Mouse (Mus musculus) liver, embryonic 12.5 days (tissue): ENCODE results near the gene Cuta. TPM values are rescaled to one million over a fixed set of nuclear protein-coding genes. Genes with fewer than 3 reads are reported as not detected.
"Not testable (repeated sequence)": the region's sequence is repeated elsewhere in the genome, so short reads cannot be mapped to it uniquely, and the experiment has no call there.

Experiments used
- ATAC-seq: fragments of 200-750 bp; cut with Nextera tagmentation; 2 replicates; pipeline ENCODE4 v1.8.0; 2017; ENCODE audit warnings: moderate number of reproducible peaks, mild to moderate bottlenecking, moderate library complexity
- H3K27ac ChIP-seq: fragments of 300-500 bp; sonication (generic); 2 replicates; pipeline ENCODE4 v1.5.1; 2016; ENCODE audit warnings: mild to moderate bottlenecking
- H3K27me3 ChIP-seq: fragments of 300-500 bp; sonication (generic); replicated peaks from 2 replicates; pipeline ENCODE4 v1.6.1; 2016; ENCODE audit warnings: mild to moderate bottlenecking, moderate library complexity
- H3K36me3 ChIP-seq: fragments of 300-500 bp; sonication (generic); 2 replicates; pipeline ENCODE4 v1.6.1; 2016; ENCODE audit warnings: mild to moderate bottlenecking, moderate library complexity
- H3K4me1 ChIP-seq: fragments of 300-500 bp; sonication (generic); 2 replicates; pipeline ENCODE4 v1.6.1; 2016
- H3K4me2 ChIP-seq: fragments of 300-500 bp; sonication (generic); 2 replicates; pipeline ENCODE4 v1.6.1; 2016; ENCODE audit warnings: mild to moderate bottlenecking, moderate library complexity
- H3K4me3 ChIP-seq: fragments of 300-500 bp; sonication (generic); 2 replicates; pipeline ENCODE4 v1.5.1; 2016; ENCODE audit warnings: mild to moderate bottlenecking, moderate library complexity
- H3K9ac ChIP-seq: fragments of 300-500 bp; sonication (generic); 2 replicates; pipeline ENCODE4 v1.6.1; 2016; ENCODE audit warnings: mild to moderate bottlenecking, moderate library complexity
- H3K9me3 ChIP-seq: fragments of 300-500 bp; sonication (generic); replicated peaks from 2 replicates; pipeline ENCODE4 v1.6.1; 2016; ENCODE audit warnings: mild to moderate bottlenecking, moderate library complexity
- WGBS: fragments of 180-500 bp; shearing (Covaris S2); methylation state at CpG from one replicate; pipeline ENCODE4 v1.1.7; 2016; ENCODE audit not compliant: insufficient replicate concordance; 5-methylcytosine and 5-hydroxymethylcytosine counted together
- polyA plus RNA-seq: library from polyadenylated mRNA; unstranded; fragments of >200 nt; fragmentation: Nextera tagmentation; extraction: Ambion mirVana; gene quantifications from 2 replicates; pipeline ENCODE4 v1.2.1, GENCODE M21; 2016

Cuta gene
- polyA plus RNA-seq = 119 and 129 TPM in 2 replicates

DNA sequence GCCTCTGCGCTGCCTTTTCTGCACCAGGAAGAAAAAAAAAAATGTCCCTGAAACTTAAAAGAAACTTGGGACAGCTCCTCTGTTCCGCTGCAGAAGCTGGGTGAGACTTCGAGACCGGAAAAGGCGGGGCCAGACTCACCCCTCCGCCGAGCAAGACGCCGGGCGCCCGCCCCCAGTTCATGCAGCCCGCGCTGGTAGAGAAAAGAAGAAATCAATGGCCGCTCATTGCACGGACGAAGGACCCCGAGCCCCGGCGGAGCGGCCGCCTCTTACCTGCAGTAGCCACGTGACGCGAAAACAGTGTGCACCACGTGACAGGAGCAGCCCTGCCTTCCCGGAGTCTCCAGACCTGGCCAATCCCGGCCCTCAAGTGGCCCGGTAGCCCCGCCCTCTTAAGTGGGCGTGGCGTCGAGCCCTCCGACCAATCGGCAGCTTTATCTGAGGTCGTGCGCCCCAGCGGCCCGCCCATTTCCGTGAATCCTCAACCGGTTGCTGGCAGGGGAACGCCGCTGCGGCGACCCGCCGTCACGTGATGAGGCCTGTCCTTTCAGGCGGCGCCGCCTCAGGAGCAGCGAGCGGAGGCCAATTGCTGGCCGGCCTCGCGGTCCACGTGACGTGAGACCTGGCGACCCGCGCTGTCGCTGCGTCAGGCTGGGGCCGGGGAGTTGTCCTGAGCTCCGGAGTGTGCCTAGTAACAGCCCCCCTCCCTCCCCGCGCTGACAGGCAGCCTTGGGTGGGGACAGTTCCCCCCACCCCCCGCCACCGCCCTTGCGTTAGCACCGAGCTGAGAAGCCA, at the start of gene Cuta:
TSS of gene Cuta (minus strand) at position 392 of the 795 bp plus-strand sequence.
- Histone ChIP-seq H3K4me3 (peak within 1 kb of the TSS; percentile 73), H3K9me3 (no peaks in the 10 kb centered on the region), H3K27ac (peak within 1 kb of the TSS; percentile 96), H3K27me3 (no peaks in the 10 kb centered on the region; the same call in 1 of the 2 replicates), H3K9ac (peak within 1 kb of the TSS; percentile 90), H3K36me3 (peaks cover 36% of the 10 kb centered on the region), H3K4me2 (peak within 1 kb of the TSS; percentile 97), H3K4me1 (peaks cover 47% of the 10 kb centered on the region)
- ATAC-seq = peak; percentile 91
- under 1% methylated on average over 70 of the region's 70 CpGs for WGBS

DNA sequence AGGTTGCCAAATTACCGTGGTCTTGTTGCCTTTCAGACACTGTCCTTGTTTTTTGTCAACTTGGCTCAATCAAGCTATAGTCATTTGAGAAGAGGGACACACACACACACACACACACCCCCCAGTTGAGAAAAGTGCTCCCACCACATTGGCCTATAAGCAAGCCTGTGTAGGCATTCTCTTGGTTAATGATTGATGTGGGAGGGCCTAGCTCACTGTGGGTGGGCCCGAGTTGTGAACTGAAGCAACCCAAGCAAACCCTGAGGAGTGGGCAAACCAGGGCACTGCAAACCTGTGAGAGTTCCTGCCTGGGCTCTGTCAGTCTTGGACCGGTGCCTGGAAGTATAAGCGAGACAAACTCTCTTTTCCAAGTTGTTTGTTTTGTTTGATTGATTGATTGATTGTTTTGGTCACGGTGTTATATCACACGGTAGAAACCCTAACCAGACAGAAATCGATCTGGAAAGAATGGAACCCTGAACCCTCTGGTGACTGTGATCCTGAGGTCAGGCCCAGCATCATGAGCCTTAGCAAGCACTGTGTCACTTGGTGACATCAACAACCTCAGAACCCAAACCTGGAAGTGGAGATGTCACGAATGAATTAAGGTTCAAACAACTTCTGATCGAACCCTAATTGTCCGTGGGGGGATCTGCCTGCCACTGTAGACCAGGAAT, 46.3 kb upstream of the Cuta start:
- no peak overlapping the region for H3K9ac ChIP-seq
- H3K4me1 ChIP-seq = peaks cover 4% of the 10 kb centered on the region; the same call in 1 of the 2 replicates
- no peaks in the 10 kb centered on the region for H3K9me3 ChIP-seq
- H3K27ac ChIP-seq = no peak overlapping the region
- H3K4me2 ChIP-seq = no peak overlapping the region
- no peak overlapping the region for H3K4me3 ChIP-seq
- peaks cover 2% of the 10 kb centered on the region; the same call in 1 of the 2 replicates for H3K36me3 ChIP-seq
- no peaks in the 10 kb centered on the region for H3K27me3 ChIP-seq
- whole genome bisulfite sequencing = 71% methylated on average over 10 of the region's 10 CpGs
- ATAC-seq = peak; percentile 61; the same call in 1 of the 2 replicates

DNA sequence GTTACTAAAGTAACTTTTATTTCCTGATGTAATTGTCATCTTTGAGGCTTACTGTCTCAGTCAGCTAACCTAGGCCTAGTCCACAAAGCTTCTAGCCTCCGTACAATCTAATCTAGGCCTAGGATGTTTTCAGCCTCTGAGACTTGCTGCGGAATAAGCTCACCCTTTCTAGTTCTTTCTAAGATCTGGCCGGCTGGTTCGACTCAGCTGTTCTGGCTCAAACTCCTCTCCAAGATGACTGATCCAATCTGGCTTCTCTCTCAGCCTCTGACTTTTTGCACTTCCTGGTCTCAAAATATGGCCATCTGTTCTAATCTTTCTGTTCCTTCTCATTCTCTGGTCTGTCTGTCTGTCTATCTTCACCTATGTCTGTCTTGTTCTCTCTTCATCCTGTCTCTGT, 44.0 kb upstream of the Cuta start:
- H3K27me3 ChIP-seq = no peaks in the 10 kb centered on the region
- peaks cover 7% of the 10 kb centered on the region; the same call in 1 of the 2 replicates for H3K4me1 ChIP-seq
- no peak overlapping the region for H3K4me2 ChIP-seq
- no peak for ATAC-seq
- no peak overlapping the region for H3K4me3 ChIP-seq
- no peak overlapping the region for H3K27ac ChIP-seq
- peaks cover 13% of the 10 kb centered on the region for H3K36me3 ChIP-seq
- no peaks in the 10 kb centered on the region for H3K9me3 ChIP-seq
- no peak overlapping the region for H3K9ac ChIP-seq
- WGBS = 83% methylated on average over 4 of the region's 4 CpGs

DNA sequence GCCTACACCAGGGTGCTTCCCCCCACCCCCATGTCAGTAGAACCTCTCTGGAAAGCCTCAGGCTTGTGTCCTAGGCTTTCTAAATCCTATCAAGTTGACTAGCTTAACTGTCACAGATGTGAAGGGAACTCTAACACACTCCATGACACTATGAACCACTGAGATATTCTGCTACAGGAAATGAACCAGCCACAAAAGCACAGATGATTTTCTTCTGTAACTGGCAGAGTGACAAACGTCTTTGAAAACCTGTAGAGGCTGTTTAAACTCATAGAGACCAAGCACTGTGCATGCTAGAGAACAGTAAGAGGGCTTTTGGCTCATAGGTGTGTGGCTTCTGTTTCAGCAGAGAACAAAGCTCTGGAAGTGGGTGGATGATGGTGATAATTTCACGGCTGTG, 41.7 kb upstream of the Cuta start:
- H3K4me1 ChIP-seq = peaks cover 9% of the 10 kb centered on the region
- no peaks in the 10 kb centered on the region for H3K9me3 ChIP-seq
- H3K4me3 ChIP-seq = no peak overlapping the region
- peaks cover 36% of the 10 kb centered on the region for H3K36me3 ChIP-seq
- no peak overlapping the region for H3K4me2 ChIP-seq
- H3K27me3 ChIP-seq = no peaks in the 10 kb centered on the region
- H3K27ac ChIP-seq = 0 out of 2 replicates have a peak overlapping the region, but pooled peaks have one; percentile 4
- 33% methylated on average over 2 of the region's 2 CpGs for WGBS
- H3K9ac ChIP-seq = no peak overlapping the region
- no peak for ATAC-seq

DNA sequence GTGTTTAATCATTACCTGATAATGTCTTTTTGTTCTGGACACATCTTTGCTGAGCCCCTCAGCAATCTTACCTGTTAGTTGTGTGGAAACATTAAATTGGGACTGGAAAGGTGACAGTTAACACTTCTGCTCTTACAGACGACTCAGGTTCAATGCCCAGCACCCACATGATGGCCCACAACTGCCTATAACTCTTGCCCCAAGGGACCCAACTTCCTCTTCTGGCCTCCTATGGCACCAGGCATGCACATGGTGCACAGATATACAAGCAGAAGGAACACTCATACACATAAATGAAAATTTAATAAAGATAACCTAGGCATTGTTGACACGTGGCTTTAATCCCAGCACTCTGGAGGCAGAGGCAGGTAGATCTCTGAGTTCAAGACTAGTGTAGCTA, 40.1 kb upstream of the Cuta start:
- Histone ChIP-seq H3K27ac (no peak overlapping the region), H3K9ac (no peak overlapping the region), H3K9me3 (no peaks in the 10 kb centered on the region), H3K4me3 (no peak overlapping the region), H3K36me3 (peaks cover 52% of the 10 kb centered on the region), H3K27me3 (no peaks in the 10 kb centered on the region), H3K4me1 (peaks cover 25% of the 10 kb centered on the region), H3K4me2 (no peak overlapping the region)
- no peak for ATAC-seq
- 60% methylated on average over 2 of the region's 2 CpGs for WGBS

DNA sequence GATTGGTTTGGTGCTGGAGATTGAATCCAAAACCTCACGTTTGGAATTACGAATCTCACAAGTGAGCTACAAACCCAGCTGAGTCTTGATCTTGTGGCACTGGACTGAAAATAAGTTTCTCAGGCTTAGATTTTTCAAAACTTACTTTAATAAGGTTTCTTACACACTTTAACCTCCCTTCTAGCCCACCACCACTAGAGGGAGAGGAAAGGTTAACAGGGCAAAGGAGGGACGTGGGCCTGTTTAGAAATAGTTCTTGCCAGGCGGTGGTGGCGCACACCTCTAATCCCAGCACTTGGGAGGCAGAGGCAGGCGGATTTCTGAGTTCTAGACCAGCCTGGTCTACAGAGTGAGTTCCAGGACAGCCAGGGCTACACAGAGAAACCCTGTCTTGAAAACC, 38.0 kb upstream of the Cuta start:
- not testable (repeated sequence) for H3K9me3 ChIP-seq, H3K9ac ChIP-seq, H3K27me3 ChIP-seq, H3K4me3 ChIP-seq, ATAC-seq, H3K27ac ChIP-seq, H3K4me2 ChIP-seq
- Histone ChIP-seq H3K36me3 (peaks cover 52% of the 10 kb centered on the region), H3K4me1 (peaks cover 40% of the 10 kb centered on the region)
- 82% methylated on average over 6 of the region's 6 CpGs for WGBS

DNA sequence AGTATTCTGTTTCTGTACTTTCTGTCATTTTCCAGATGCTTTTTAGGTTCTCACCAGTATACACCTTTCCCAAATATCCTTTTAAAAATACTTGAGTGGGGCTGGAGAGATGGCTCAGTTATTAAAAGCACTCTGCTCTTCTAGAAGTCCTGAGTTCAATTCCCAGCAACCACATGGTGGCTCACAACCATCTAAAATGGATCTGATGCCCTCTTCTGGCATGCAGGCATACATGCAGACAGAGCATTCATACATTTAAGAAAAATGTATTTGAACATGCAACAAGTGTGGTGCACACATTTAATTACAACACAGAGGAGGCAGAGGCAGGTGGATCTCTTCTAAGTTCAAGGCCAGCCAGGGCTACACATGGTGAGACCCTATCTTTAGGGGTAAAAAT, 36.0 kb upstream of the Cuta start:
- no peak for ATAC-seq
- Histone ChIP-seq H3K9ac (no peak overlapping the region), H3K27me3 (no peaks in the 10 kb centered on the region), H3K4me3 (no peak overlapping the region), H3K4me1 (peaks cover 60% of the 10 kb centered on the region), H3K4me2 (0 out of 2 replicates have a peak overlapping the region, but pooled peaks have one; percentile 17), H3K9me3 (no peaks in the 10 kb centered on the region), H3K36me3 (peaks cover 48% of the 10 kb centered on the region), H3K27ac (no peak overlapping the region)

DNA sequence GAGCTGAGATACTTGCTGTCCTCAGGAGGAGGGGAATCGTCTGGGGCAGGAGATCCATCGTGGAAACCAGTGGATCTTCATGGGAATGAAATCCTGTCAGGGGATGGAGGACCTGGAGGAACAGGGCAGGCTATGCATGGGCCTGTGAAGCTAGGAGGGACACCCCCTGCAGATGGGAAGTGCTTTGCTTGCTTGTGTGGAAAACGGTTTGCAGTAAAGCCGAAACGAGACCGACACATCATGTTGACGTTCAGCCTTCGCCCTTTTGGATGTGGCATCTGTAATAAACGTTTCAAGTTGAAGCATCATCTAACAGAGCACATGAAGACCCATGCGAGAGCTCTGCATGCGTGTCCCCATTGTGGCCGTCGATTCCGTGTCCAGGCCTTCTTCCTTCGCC, 35.2 kb upstream of the Cuta start:
- peak overlapping the region; percentile 84 for H3K9ac ChIP-seq
- peaks cover 47% of the 10 kb centered on the region for H3K36me3 ChIP-seq
- peak overlapping the region; percentile 97 for H3K4me2 ChIP-seq
- no peaks in the 10 kb centered on the region for H3K9me3 ChIP-seq
- H3K4me3 ChIP-seq = peak overlapping the region; percentile 84; the same call in 1 of the 2 replicates
- H3K27me3 ChIP-seq = no peaks in the 10 kb centered on the region
- H3K27ac ChIP-seq = no peak overlapping the region
- WGBS = 83% methylated on average over 15 of the region's 15 CpGs
- no peak for ATAC-seq
- H3K4me1 ChIP-seq = peaks cover 62% of the 10 kb centered on the region

DNA sequence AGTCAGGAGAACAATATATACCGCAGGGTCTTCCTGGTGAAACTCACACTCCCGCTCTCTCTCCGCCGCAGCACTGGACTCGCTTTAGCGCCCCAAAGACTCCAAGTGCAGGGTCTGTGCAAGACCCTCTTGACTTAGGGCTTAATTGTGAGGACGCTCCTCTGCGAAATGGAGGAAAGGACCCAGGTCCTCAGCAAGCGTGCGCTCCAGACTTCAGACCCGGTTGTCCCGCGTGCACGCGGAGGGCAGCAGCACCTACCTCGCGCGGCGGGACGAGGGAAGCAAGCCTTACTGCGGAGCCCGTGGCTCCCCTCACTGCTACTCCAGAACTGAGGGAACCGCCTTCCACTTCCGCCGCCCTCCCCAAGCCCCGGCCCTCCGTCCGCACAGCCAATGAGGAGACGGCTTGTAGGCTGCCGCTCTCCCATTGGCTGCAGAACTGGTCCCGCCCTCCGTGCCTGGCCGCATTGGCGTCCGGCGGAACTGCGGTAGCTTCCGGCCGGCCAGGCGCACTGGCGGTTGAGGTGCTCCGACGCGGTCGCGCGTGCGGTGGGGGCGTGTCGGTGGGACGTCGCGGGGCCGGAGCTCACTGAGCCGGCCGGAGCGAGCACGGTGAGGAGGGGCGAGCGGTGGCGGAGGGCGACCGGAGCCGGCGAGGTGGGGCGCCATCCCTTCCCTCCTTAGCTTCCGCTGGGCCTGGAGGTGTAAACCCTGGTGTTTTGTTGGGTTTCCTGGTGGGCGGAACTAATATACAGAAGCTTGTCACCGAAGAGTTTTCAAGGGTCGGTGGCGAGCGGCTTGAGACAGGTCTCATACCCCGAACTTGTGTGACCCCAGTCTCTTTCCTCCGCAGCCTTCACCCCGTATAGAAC, 33.6 kb upstream of the Cuta start, which contains the start of gene Zbtb9:
TSS of gene Zbtb9 (plus strand) at position 465 of the 872 bp plus-strand sequence.
- Histone ChIP-seq H3K9ac (peak within 1 kb of the TSS; percentile 88), H3K9me3 (no peaks in the 10 kb centered on the region), H3K4me1 (peaks cover 55% of the 10 kb centered on the region), H3K36me3 (peaks cover 35% of the 10 kb centered on the region), H3K27ac (peak within 1 kb of the TSS; percentile 87), H3K4me3 (peak within 1 kb of the TSS; percentile 84), H3K27me3 (no peaks in the 10 kb centered on the region), H3K4me2 (peak within 1 kb of the TSS; percentile 97)
- ATAC-seq = peak; percentile 99
- 2% methylated on average over 73 of the region's 75 CpGs for WGBS

DNA sequence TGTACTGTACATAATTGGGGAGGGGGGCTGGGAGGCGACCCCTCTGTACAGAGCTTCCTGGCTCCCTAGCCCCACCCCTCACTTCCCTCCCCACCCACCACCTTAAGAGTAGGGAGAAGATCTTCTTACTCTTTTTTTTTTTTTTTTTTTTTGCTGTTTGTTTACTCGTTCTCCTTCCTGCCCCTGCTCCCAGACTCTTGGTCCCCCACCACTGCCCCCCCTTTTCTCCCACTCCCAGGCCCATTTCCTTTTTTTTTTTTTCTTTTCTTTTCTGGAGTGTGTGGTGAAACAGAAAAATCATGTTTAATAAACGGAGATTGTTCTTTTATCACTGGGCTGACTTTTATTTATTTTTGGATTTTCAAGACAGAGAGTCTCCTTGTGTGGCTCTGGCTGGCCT, 32.7 kb upstream of the Cuta start:
- no peaks in the 10 kb centered on the region for H3K9me3 ChIP-seq
- peak overlapping the region; percentile 97 for H3K4me2 ChIP-seq
- H3K9ac ChIP-seq = peak overlapping the region; percentile 88
- H3K27ac ChIP-seq = peak overlapping the region; percentile 87
- H3K4me1 ChIP-seq = peaks cover 55% of the 10 kb centered on the region
- no peak for ATAC-seq
- H3K4me3 ChIP-seq = peak overlapping the region; percentile 84
- WGBS = 2% methylated on average over 3 of the region's 3 CpGs
- H3K36me3 ChIP-seq = peaks cover 35% of the 10 kb centered on the region
- H3K27me3 ChIP-seq = no peaks in the 10 kb centered on the region

DNA sequence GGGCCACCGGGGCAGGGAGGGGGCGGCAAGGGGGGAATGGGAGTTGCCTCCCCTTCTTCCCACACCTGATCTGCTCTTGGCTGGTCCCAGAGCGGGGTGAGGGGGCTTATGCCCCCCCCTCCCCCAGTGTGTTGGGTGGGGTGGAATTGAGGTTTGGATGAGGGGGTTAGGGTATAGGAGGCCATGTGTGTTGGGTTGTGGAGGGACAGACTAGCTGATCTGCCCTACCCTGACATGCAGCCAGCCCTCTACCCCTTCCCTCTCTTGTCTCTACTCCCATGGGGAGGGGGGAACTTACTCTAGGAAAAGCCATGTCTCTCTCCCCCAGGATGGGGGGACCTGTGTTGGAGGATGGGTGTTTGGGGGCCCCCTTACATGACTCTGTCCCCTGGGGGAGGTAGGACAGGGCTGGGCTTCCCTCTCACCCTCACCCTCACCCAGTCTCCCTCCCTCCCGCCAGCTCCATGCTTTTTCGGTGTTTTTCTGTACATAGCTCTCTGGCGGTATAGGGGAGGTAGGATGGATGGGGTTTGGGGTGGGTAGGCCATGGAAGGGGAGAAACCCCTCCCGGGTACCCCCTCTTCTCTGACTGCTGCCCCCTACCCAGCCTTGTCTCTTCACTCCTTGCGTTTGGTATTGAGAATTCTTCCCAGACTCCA, 32.0 kb upstream of the Cuta start:
- Histone ChIP-seq H3K27me3 (no peaks in the 10 kb centered on the region), H3K27ac (peak overlapping the region; percentile 87; the same call in 1 of the 2 replicates), H3K36me3 (peaks cover 35% of the 10 kb centered on the region), H3K4me1 (peaks cover 55% of the 10 kb centered on the region), H3K9ac (peak overlapping the region; percentile 88), H3K4me2 (peak overlapping the region; percentile 97), H3K9me3 (no peaks in the 10 kb centered on the region), H3K4me3 (peak overlapping the region; percentile 84)
- ATAC-seq = no peak
- 66% methylated on average over 7 of the region's 8 CpGs for WGBS
